Mouse (Mus musculus) stomach, embryonic 16.5 days (tissue): ENCODE measurements around the gene Nrl. TPM values are rescaled to one million over a fixed set of nuclear protein-coding genes. Genes with fewer than 3 reads are reported as not detected.

ENCODE experiments used
- ATAC-seq: fragments of 200-750 bp; cut with Nextera tagmentation; 2 replicates; pipeline ENCODE4 v1.8.0; 2017; ENCODE audit warnings: moderate number of reproducible peaks, moderate TSS enrichment; ENCODE audit not compliant: insufficient read depth, low FRiP score
- H3K27ac ChIP-seq: fragments of 300-500 bp; sonication (generic); 2 replicates; pipeline ENCODE4 v1.5.1; 2014; ENCODE audit warnings: low read length
- H3K27me3 ChIP-seq: fragments of 300-500 bp; sonication (generic); 2 replicates; pipeline ENCODE4 v1.6.1; 2014; ENCODE audit warnings: low read length, control low read depth, mixed read lengths; ENCODE audit not compliant: control insufficient read depth, insufficient read depth
- H3K36me3 ChIP-seq: fragments of 300-500 bp; sonication (generic); 2 replicates; pipeline ENCODE4 v1.6.1; 2014; ENCODE audit warnings: low read length; ENCODE audit not compliant: control insufficient read depth, insufficient read depth
- H3K4me1 ChIP-seq: fragments of 300-500 bp; sonication (generic); 2 replicates; pipeline ENCODE4 v1.6.1; 2014; ENCODE audit warnings: low read length, control low read depth, mixed read lengths; ENCODE audit not compliant: control insufficient read depth, insufficient read depth
- H3K4me2 ChIP-seq: fragments of 300-500 bp; sonication (generic); 2 replicates; pipeline ENCODE4 v1.6.1; 2014; ENCODE audit warnings: low read depth, low read length, mixed read lengths
- H3K4me3 ChIP-seq: fragments of 300-500 bp; sonication (generic); replicated peaks from 2 replicates; pipeline ENCODE4 v1.5.1; 2014; ENCODE audit warnings: mild to moderate bottlenecking, low read length
- H3K9ac ChIP-seq: fragments of 300-500 bp; sonication (generic); 2 replicates; pipeline ENCODE4 v1.6.1; 2014; ENCODE audit warnings: low read length
- H3K9me3 ChIP-seq: fragments of 300-500 bp; sonication (generic); replicated peaks from 2 replicates; pipeline ENCODE4 v1.6.1; 2016; ENCODE audit warnings: low read length, control low read depth; ENCODE audit not compliant: control insufficient read depth
- WGBS: fragments of 180-500 bp; shearing (Covaris S2); extraction: QIAGEN DNeasy Blood & Tissue Kit; methylation state at CpG from one replicate; pipeline ENCODE4 v1.1.7; 2014; 5-methylcytosine and 5-hydroxymethylcytosine counted together
- polyA plus RNA-seq: library from polyadenylated mRNA; unstranded; fragments of >200 nt; fragmentation: Nextera tagmentation; extraction: Ambion mirVana; gene quantifications from 2 replicates; pipeline ENCODE4 v1.2.1, GENCODE M21; 2015

Nrl gene
- polyA plus RNA-seq, 1 experiment from 2014 or later = not detected

- Histone ChIP-seq H3K36me3 (no peaks in the 10 kb centered on the region), H3K4me1 (peaks cover 19% of the 10 kb centered on the region), H3K9me3 (no peaks in the 10 kb centered on the region), H3K4me3 (peak overlapping the region; percentile 64; the same call in 1 of the 2 replicates), H3K27me3 (no peaks in the 10 kb centered on the region), H3K4me2 (peak overlapping the region; percentile 61), H3K27ac (no peak overlapping the region), H3K9ac (no peak overlapping the region)
- WGBS = 52% methylated on average over 6 of the region's 6 CpGs
- no peak for ATAC-seq
Observed at GRCm38 (mm10) chr14:55558740-55559448, 34.1 kb upstream of the Nrl start.

- H3K4me1 ChIP-seq = peaks cover 19% of the 10 kb centered on the region
- no peaks in the 10 kb centered on the region for H3K36me3 ChIP-seq
- peak overlapping the region; percentile 85 for H3K27ac ChIP-seq
- H3K9ac ChIP-seq = no peak overlapping the region
- H3K9me3 ChIP-seq = no peaks in the 10 kb centered on the region
- H3K27me3 ChIP-seq = no peaks in the 10 kb centered on the region
- H3K4me2 ChIP-seq = no peak overlapping the region
- 76% methylated on average over 3 of the region's 3 CpGs for WGBS
- no peak overlapping the region for H3K4me3 ChIP-seq
- ATAC-seq = no peak
Observed at GRCm38 (mm10) chr14:55557587-55557986, 32.8 kb upstream of the Nrl start.

- no peaks in the 10 kb centered on the region for H3K36me3 ChIP-seq
- H3K4me2 ChIP-seq = no peak overlapping the region
- H3K27ac ChIP-seq = peak overlapping the region; percentile 85
- peaks cover 16% of the 10 kb centered on the region for H3K4me1 ChIP-seq
- no peak overlapping the region for H3K4me3 ChIP-seq
- ATAC-seq = no peak
- 16% methylated on average over 5 of the region's 5 CpGs for WGBS
- no peak overlapping the region for H3K9ac ChIP-seq
- H3K9me3 ChIP-seq = no peaks in the 10 kb centered on the region
- no peaks in the 10 kb centered on the region for H3K27me3 ChIP-seq
Observed at GRCm38 (mm10) chr14:55557003-55557402, 32.2 kb upstream of the Nrl start.

- no peaks in the 10 kb centered on the region for H3K36me3 ChIP-seq
- peaks cover 6% of the 10 kb centered on the region; the same call in 1 of the 2 replicates for H3K4me1 ChIP-seq
- H3K9ac ChIP-seq = no peak overlapping the region
- no peak overlapping the region for H3K27ac ChIP-seq
- H3K9me3 ChIP-seq = no peaks in the 10 kb centered on the region
- 79% methylated on average over 3 of the region's 3 CpGs for WGBS
- H3K4me3 ChIP-seq = no peak overlapping the region
- H3K4me2 ChIP-seq = no peak overlapping the region
- H3K27me3 ChIP-seq = no peaks in the 10 kb centered on the region
- no peak for ATAC-seq
Observed at GRCm38 (mm10) chr14:55555788-55556187, 31.0 kb upstream of the Nrl start.

GRCm38 (mm10) chr14:55554635-55555034 lies 29.9 kb upstream of the Nrl start:
- Histone ChIP-seq H3K27me3 (no peaks in the 10 kb centered on the region), H3K9me3 (no peaks in the 10 kb centered on the region), H3K4me2 (no peak overlapping the region), H3K4me3 (no peak overlapping the region), H3K36me3 (no peaks in the 10 kb centered on the region), H3K27ac (no peak overlapping the region), H3K9ac (no peak overlapping the region), H3K4me1 (peaks cover 6% of the 10 kb centered on the region; the same call in 1 of the 2 replicates)
- no peak for ATAC-seq

GRCm38 (mm10) chr14:55551794-55552193 lies 27.0 kb upstream of the Nrl start:
- H3K36me3 ChIP-seq = peaks cover 5% of the 10 kb centered on the region; the same call in 1 of the 2 replicates
- no peak overlapping the region for H3K4me2 ChIP-seq
- H3K4me1 ChIP-seq = peaks cover 3% of the 10 kb centered on the region; the same call in 1 of the 2 replicates
- ATAC-seq = no peak
- H3K27ac ChIP-seq = no peak overlapping the region
- WGBS = 88% methylated on average over 8 of the region's 8 CpGs
- no peaks in the 10 kb centered on the region for H3K9me3 ChIP-seq
- no peak overlapping the region for H3K9ac ChIP-seq
- no peak overlapping the region for H3K4me3 ChIP-seq
- no peaks in the 10 kb centered on the region for H3K27me3 ChIP-seq

GRCm38 (mm10) chr14:55551347-55551746 lies 26.6 kb upstream of the Nrl start:
- 73% methylated on average over 5 of the region's 5 CpGs for WGBS
- Histone ChIP-seq H3K4me1 (no peaks in the 10 kb centered on the region), H3K4me3 (no peak overlapping the region), H3K27ac (no peak overlapping the region), H3K36me3 (peaks cover 5% of the 10 kb centered on the region; the same call in 1 of the 2 replicates), H3K27me3 (no peaks in the 10 kb centered on the region), H3K4me2 (no peak overlapping the region), H3K9me3 (no peaks in the 10 kb centered on the region), H3K9ac (no peak overlapping the region)
- ATAC-seq = no peak

- H3K36me3 ChIP-seq = peaks cover 5% of the 10 kb centered on the region; the same call in 1 of the 2 replicates
- no peak overlapping the region for H3K9ac ChIP-seq
- no peak overlapping the region for H3K4me2 ChIP-seq
- 77% methylated on average over 6 of the region's 6 CpGs for WGBS
- H3K4me1 ChIP-seq = no peaks in the 10 kb centered on the region
- H3K9me3 ChIP-seq = no peaks in the 10 kb centered on the region
- H3K27ac ChIP-seq = no peak overlapping the region
- ATAC-seq = no peak
- H3K4me3 ChIP-seq = no peak overlapping the region
- H3K27me3 ChIP-seq = no peaks in the 10 kb centered on the region
Observed at GRCm38 (mm10) chr14:55550191-55550590, 25.4 kb upstream of the Nrl start.

GRCm38 (mm10) chr14:55544334-55544733 lies 19.6 kb upstream of the Nrl start:
- Histone ChIP-seq H3K36me3 (peaks cover 5% of the 10 kb centered on the region; the same call in 1 of the 2 replicates), H3K9ac (no peak overlapping the region), H3K4me3 (no peak overlapping the region), H3K4me1 (peaks cover 14% of the 10 kb centered on the region), H3K27me3 (no peaks in the 10 kb centered on the region), H3K4me2 (no peak overlapping the region), H3K9me3 (no peaks in the 10 kb centered on the region), H3K27ac (no peak overlapping the region)
- WGBS = 72% methylated on average over 9 of the region's 9 CpGs
- ATAC-seq = no peak
